Mouse (Mus musculus) C2C12 (cell line): Measurements from ENCODE around the gene Zic2.

Experiments used
- CTCF ChIP-seq: IDR thresholded peaks from one replicate; pipeline ENCODE4 v1.5.1; 2011; ENCODE audit not compliant: control insufficient read depth, insufficient read depth, insufficient read length
- MAX ChIP-seq: IDR thresholded peaks from one replicate; pipeline ENCODE4 v1.6.1; 2011; ENCODE audit warnings: mild to moderate bottlenecking, control low read depth
- MYOD1 ChIP-seq: IDR thresholded peaks from one replicate; pipeline ENCODE4 v1.6.1; 2011; ENCODE audit warnings: low read depth; ENCODE audit not compliant: control insufficient read depth, insufficient read length
- USF1 ChIP-seq: IDR thresholded peaks from one replicate; pipeline ENCODE4 v1.6.1; 2011; ENCODE audit warnings: low read depth, mild to moderate bottlenecking, control low read depth, moderate library complexity

DNA sequence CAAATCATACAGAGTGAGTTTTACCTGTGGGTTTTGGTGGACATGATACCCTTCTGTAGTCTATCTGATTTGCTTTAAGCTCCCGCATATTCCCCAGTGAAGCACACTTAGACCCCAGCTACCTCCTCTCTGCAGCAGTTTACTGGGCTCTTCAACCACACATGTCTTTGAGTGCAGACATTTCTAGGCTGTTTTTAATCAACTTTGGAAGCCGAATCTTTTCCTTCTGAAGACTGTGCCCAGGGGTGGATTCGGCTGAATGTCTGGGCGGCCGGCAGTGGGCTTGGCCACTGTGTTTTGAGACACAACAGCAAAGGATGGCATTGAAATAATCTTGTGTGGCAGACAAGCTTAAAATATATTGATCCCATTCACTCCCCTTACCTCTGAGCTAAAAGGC lies 12.1 kb downstream of the Zic2 start:
- no peak for TF ChIP-seq CTCF
- no peak for TF ChIP-seq MAX
- TF ChIP-seq USF1: no peak
- no peak for TF ChIP-seq MYOD1
